Mouse (Mus musculus) brain, adult 2 months (tissue): ENCODE data around the gene Ephb4.

Experiments used
- DNase-seq: peaks from one replicate; pipeline ENCODE4 v3.0.0; 2011; ENCODE audit warnings: low read depth, low spot score

The Ephb4 gene

DNA sequence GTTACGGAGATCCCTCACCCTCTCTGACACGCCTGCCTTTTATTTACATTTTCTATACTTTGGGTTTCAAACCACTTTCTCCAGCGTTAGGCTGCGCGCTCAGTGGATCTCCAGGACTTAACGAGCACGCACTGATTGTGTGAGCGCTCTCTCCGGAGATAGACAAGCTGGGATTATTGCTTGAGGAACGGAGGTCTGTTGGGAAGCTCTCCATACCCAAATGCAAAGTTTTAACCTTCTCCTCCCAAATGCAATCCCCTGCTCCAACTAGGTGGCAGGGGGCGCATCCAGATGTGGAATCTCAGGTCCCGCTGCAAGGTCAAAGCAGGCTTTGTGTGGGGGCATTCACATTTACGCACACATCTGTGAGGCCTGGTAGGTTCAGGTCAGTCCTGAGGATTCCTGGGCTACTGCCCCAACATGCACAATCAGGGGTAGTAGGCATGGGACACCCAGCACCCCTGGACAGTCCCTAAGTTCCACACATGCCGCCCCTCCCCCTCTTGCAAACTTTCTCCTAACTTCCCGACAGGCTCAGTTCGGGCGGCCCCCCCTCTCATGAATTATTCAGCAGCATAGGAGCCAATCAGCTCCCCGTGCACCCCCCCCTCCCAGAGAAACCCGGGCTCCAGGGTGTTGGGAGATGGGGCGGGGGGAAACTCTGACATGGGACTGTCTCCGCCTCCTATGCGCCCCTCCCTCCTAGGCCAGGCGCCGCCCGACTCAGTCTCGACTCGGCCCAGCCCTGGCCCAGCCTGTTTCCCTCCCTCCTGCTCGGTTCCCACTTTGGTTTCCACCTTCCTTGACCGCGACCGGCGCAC lies at the start of gene Ephb4:
Gene Ephb4, plus strand, starts transcription at position 726 of the 821 bp plus-strand sequence.
- DNase-seq: peak; percentile 19

DNA sequence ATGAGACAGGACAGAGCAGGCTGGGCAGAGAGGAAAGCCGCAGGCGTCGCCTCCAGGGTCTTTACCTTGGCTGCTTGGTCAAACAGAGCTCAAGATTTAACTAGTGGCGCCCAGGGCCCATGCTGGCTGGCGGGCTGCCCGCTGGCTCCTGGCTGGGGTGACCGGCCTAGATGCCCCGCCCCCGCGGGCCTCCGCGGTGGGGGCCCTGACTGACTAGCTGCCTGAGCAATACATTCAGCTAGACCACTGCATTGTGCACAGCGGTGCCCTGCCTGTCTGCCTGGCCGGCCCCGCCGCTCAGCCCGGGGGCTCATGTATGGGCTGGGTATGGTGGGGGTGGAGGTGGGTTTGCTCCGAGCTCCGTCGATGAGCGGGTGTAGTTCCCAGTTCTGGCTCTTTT lies 48.7 kb upstream of the Ephb4 start:
- DNase-seq: no peak

DNA sequence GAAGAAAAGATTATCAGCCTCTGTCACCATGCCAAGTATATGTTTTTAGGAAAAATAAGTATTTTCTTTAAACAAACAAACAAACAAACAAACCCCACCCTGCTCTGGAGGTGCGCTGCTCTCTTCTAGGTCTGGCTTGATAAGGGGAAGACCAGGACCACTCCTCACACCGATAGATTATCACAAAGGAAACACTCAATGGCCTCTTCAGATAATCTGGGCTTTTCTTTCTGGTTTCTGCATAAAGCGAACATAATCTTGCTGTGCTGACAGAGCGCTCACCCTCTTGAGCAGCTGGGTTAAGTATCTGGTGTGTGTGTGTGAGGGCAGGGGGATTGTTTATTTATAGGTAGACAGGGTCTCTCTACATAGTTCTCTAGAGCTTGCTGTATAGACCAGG lies 46.3 kb upstream of the Ephb4 start:
- no peak for DNase-seq

DNA sequence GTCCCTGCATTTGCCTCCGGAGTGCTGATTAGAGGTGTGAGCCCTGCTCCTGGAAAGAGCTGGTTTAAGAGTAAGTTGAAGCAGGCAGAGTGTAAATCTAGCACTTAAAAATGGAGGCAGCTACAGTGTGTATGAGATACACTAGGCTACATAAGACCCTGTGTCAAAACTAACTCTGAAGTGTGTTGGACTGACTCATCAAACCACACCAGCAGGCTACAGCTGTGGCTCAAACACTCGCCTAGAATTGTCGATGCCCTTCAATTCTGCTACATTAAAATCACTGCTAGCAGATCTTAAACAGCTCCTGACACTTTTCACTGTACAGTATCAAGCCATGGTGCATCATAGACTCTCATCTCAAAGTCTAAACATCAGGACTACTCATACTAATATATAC lies 45.7 kb upstream of the Ephb4 start:
- no peak for DNase-seq

DNA sequence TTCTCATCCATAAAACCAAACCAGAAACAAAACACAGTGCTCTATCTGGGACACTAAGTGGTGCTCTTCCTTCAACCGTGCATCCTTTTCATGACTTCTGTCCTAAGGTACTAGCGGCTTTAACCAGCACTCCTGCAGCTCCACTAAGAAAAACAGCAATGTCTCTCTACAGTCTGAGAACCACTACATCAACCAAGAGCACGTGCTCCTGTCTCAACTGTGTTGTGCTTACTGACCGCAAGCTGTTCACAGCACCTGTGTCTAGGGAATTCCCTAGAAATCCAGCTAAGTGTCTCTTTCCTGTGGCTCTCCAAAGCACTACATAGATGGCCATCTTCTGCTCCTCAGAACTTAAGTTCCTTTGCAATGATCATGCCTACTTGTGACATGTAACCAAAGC lies 45.1 kb upstream of the Ephb4 start:
- DNase-seq: no peak

DNA sequence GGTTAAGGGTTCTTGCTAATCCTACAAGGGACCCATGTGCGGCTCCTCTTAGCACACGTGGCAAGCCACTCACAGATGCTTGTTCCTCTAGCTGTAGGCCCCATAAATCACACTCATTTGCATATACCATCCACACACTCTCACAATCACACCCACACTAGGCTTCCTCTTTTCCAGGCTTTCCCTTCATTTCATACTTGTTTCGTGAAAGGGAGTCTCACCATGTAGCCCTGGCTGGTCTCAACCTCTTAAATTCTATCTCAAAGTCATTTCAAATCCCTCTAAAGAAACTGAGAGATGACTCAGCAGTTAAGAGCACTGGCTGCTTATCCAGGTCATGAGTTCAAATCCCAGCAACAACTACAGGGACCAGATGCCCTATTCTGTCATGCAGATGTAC lies 44.1 kb upstream of the Ephb4 start:
- DNase-seq: peak; percentile 64

DNA sequence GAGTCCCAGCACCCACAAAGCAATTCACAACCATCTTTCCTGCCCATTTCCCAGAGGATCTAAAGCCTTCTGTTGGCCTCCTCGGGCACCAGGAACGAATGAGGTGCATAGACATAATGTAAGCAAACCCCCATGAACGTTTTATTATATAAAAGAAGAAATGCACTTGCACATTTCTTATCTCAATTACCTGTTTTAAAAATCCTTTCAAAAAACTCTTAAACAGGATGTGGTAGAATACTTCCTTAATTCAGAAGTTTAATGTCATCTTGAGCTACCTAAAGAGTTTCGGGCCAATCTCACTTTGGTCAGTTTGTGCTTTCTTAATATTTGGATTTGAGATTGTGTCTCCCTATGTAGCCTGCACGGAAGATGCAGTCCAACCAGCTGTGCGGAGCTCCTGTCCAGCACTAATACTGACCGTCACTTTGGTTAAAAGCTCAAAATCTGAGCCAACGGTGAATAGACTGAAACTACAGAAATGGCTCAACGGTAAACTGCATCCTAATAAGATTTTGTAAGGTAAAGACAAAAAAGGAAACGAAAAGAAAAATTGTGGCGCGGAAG lies 43.4 kb upstream of the Ephb4 start:
- no peak for DNase-seq

DNA sequence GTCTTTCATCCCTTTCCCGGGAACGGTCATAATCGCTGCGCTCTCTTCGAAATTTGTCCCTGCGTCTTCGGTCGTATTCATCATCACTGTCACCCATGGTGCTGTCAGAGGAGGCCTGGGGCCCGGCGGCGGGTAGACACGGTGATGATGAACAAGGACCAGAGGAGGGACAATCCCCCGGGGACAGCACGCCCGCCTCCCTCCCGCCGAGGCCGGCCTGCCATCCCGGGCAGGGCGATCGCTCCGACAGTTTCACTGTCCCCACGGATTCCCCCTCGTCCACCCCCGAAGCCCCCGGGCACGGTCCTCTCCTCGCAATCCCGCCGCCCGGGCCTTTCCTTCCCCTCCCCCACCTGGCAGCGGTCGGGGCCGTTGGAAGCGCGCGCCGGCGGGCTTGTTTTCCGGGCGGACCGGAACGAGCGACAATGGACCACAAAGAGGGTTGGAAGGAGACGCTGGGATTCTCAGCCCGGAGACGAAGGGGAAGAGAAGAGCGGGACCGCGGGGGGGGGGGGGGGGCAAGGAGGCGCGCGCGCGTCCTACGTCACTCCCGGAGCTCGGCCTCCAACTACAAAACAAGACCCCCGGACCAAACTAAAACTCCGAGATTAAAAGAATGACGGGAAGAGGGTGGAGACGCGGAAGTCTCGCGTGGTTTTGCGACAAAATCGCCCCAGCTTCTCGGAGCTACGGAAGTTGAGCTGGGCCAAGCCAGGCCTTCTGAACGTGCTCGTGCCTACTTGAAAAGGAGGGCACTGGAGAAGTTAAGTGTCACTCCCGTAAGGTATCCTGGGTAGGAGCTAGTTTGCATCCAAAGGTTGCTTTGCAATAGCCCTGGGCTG lies 42.6 kb upstream of the Ephb4 start, which contains the start of gene Srrt:
Gene Srrt, minus strand, starts transcription at position 604 of the 842 bp plus-strand sequence.
- peak; percentile 99 for DNase-seq

DNA sequence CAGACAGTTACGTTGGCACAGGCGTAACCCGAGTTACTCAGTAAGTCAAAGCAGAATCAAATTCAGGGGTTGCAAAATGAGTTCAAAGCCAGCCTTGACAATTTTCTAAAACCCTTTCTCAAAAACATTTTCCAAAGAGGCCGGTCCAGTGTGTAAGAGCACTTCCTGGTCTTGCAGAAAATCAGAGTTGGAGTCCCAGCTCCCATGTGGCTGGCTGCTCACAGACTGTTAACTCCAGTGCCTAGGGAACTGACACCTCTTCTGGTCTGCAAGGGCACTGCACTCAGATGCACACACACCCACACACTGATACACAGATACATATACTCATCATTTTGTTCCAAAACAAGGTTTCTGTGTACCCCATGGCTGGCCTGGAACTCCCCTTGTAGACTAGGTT lies 41.6 kb upstream of the Ephb4 start:
- no peak for DNase-seq

DNA sequence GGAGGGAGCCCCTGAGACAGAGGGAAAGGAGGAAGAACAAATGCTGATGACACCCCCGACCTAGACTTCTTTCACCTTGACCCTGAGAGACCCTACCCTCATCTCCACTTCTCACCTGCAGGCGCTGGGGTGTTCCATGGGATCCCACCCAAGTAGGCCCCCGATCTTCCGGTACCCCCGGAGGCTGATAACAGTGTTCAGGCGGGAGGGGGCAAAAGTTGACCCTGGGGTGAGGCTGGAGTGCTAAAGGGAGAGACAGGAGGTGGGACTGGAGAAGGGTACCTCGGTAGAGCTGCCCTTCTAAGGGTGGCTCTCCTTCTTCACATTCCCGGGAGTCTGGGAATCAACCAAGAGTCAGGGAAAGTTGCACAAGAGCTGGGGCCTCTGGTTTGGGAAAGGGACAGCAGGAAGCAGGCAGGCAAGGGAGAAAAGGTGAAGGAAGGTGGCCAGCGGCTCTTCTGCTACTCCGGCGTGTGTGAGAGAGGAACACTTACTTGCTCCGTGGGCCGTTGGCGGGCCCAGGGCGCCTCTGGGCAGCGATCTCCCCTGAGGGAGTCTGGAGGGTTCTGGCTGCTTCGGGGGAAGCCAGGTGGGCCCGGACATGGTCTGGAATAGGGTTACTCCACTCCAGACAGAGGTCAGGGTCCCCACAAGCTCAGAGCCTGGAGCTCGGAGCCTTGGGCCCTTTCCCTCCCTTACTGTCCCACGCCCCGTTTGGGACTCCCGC lies 36.3 kb upstream of the Ephb4 start:
- DNase-seq: no peak

DNA sequence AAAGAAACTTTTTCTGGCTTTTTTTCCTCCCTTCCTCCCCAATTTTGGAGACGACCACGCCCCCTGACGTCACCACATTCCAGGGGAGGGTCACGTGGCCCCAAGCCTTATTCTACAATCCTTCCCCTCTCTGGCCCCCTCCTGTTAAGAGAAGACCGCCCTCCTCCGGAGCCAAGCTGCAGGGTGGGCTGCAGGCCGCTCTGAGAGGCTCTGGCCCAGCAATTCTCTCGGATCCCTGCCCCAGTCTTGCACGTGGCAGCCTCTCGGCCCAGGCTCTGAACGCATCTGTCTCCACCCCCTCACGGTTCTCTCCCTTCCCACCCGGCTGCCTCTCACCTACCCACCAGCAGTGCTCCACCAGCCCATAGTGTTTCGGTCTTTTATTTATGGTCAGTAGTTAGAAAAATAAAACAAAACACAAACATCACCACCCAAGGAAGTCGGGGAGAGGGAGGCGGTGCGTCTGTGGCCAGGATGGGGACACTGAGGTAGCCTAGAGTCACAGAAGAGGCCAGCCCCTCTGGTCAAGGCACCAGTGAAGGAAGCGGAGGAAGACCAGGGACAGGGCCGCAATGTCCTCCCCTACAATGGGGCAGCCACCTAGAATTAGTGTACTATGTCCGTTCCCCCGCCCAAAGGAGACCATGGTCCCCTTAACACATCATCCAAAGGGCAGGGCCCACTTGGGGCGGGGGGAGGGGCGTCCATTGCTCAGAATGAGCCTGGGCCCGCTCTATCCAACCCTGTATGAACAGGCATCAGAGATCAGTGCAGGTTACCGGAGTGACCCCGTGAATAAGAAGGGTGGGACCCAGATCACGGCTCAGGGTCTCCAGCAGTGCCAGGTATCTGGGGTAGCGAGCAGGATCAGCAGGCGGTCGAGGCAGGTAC lies 35.5 kb upstream of the Ephb4 start, which contains the start of gene Trip6:
Gene Trip6, minus strand, starts transcription at position 212 of the 891 bp plus-strand sequence.
- peak; percentile 61 for DNase-seq

DNA sequence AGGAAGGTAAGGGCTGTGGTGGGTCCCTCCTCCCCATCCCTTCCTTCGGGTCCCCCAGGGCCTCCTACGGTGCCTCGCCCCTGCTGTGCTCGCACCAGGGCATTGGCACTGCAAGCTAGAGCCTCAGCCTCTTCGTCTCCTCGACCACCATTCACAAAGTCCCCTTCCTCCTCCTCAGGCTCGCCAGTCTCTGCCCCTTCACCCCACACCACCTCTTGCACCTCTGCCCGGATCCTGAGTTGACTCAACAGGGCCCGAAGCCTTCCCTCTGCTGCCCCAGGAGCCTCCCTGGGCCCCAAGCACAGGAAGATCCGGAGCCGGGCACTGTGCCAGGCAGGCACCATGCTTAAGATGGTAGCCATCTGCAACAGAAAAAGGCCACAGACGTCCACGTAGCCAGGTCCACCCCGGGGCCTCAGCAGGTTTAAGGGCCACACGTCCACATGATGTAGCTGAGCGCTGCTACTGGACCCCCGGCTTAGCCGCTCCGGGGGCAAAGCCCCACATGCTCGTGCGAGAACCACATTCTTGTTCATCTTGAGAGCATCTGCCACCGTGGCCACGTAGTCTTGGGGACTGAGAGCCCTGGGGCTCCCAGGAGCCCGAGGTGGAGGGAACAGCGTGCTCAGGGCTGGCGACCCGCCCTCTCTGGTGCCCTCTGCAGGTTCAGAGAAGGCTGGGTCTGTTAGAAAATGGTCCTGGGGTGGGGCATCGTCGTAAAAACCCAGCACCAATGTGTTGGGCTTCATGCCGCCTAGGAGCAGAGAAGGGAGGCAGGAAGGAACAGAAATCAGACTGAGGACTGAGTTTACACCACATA lies 34.6 kb upstream of the Ephb4 start:
- DNase-seq: no peak

DNA sequence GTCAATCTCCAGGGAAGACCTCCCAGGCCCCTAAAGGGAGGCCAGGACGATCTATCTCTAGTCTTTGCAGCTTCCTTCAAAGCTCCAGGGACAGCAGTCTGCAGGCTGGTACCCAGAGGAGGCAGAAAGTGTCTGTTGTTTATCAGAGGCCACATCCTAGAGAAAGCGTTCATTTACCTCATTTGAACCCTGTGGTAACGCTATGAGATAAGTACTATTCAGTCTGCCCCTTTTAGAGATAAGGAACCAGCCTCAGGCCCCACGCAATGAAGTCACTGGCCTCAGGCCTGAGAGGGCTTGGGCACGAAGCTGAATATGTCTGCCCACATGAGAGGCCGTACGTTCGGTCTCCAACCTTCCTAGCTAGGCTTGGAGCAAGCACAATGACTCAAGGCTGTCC lies 32.5 kb upstream of the Ephb4 start:
- no peak for DNase-seq

DNA sequence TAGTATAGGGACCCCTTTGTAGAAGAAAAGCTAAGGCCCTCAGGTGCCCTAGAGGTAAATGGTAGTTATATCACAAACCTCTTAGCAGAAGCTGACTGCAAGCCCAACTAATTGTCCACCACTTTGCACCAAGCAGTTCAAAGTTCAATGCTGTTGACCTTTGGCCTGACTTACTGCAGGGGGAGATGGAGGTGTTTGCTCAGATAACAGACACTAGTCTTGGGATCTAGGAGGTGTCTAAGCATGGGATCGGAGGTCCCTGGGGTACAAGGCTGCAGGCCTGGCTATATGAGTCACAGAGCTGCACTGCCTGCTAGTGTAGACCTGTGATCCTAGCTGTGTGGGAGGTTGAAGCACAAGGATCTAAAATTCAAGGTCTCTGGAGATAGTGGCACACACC lies 31.3 kb upstream of the Ephb4 start:
- DNase-seq: no peak

DNA sequence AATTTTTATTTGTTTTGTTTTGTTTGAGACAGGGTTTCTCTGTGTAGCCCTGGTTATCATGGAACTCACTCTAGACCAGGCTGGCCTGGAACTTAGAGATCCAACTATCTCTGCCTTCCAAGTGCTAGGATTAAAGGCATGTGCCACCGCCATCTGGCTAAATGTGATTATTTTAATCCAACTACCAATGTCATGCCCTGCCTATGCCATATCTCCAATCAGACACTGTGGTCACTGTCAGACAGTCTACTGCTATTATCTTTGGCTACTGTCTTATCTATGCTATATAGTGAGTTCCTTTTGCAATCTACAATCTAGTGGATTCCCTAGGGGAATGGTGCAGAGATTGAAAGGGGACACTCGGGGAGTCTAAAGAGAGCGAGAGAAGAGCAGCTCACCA lies 28.9 kb upstream of the Ephb4 start:
- no peak for DNase-seq

DNA sequence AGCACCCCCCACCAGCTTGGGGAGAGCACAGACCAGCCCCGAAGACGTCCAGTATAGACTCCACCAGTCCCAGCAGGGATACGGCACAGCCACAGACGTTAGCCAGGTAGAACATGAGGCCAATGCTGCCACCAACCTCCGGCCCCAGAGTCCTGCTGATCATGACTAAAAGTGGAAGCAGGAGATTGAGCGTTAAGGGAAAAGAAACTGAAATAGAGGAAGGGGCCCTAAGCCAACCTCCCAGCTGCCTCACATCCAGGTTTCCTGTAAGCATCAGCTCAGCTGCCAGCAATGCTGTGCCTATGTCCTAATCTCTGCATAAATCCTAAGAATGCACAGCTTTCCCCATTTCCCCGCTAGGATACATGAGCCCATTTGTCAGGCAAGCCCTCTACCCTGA lies 19.0 kb upstream of the Ephb4 start:
- peak; percentile 25 for DNase-seq

DNA sequence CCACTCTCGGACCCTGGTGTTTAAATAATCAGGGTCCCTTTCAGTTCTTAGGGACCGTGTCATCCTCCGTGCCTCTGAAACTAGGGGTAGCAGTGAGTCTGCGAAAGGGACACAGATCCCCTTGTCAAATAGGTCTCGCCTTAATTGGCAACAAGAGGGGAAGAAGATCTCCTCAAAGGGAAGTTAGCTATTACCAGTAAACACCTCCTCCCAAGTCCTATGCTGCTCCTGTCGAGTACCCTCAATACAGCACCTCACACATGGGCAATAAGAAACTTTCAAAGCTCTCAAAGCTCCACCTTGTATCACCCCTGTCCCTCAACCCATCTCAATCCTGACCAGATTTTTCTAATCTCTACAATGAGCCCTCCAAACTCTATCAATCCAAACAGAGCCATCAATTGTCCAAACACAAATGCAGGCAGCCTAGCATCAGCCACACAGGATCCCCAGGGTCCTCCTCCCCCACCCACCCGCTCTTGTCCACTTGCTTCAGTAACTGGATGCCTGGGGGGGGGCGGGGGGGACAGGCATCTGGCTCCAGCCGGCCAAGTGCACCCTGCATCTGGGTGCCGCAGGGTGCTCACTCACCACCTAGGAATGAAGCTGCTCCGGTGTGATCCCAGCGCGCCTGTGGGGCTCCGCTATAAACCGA lies 16.9 kb upstream of the Ephb4 start:
- no peak for DNase-seq

DNA sequence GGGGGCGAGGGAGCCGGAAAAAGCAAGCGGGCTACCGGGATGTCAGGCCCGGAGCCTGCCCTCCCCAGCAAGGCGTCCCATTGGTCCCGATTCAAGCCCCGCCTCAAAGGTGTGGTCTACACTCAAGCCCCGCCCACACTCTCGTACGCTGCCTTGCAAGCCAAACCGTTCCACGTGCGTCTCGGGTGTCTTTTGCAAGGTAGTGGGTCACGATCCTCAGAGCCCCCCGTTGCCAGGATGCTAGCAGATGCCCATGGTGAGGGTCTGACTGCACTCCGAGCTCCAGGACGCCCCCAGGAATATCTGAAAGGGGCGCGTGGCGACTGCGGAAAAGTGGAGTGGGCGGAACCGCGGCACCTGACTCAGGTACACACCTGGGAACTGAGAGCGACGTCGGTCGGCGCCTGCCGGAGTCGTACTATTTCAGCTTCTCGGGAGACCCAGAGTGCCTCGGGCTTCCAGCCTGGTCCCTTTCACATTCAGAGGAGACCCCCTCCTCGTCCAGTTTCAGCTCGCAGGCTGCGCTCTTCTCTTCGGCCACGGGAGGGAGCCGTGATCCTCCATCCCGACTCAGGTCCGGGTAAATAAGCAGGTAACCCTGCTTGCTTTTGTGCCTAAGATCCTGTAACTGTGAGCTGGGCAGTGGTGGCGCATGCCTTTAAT lies 16.3 kb upstream of the Ephb4 start, which contains the start of gene Slc12a9:
Gene Slc12a9, minus strand, starts transcription at position 86 of the 663 bp plus-strand sequence.
- peak; percentile 97 for DNase-seq

DNA sequence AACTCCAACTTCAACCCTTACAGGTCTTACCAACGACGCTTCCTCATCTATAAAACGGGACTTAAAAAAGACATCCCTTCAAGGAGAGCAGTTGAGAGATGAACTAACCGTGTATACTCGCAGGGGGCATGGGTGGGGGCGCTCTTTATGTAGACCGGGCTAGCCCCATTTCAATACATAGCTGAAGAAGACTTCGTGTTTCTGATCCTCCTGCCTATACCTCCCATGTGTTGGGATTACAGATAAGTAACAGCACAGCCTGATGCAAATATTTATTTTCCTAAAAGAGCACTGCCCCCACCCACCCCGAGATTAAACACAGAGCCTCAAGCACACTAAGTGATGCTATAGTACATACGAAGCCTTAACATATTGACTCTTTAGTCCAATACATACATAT lies 15.6 kb upstream of the Ephb4 start:
- peak; percentile 15 for DNase-seq
